Mouse (Mus musculus) brain, embryonic 14.5 days (tissue): ENCODE data around the gene Coro1a. TPM values are rescaled to one million over a fixed set of nuclear protein-coding genes. Genes with fewer than 3 reads are reported as not detected.

Experiments
- DNase-seq: peaks from one replicate; pipeline ENCODE4 v3.0.0-alpha.2; 2011; ENCODE audit warnings: low read depth
- CTCF ChIP-seq: fragments of 200-500 bp; IDR thresholded peaks from 2 replicates; pipeline ENCODE4 v1.5.1; 2012; ENCODE audit warnings: inconsistent platforms, mild to moderate bottlenecking, moderate library complexity, borderline replicate concordance; ENCODE audit not compliant: insufficient read depth, insufficient read length; ENCODE audit errors: extremely low read depth
- POLR2A ChIP-seq: fragments of 200-500 bp; IDR thresholded peaks from 2 replicates; pipeline ENCODE4 v1.6.1; 2012; ENCODE audit warnings: mild to moderate bottlenecking, inconsistent platforms, borderline replicate concordance; ENCODE audit not compliant: poor library complexity, insufficient read depth, insufficient read length, severe bottlenecking; ENCODE audit errors: extremely low read depth
- polyA plus RNA-seq: library from polyadenylated mRNA; depleted of rRNA; stranded (reverse); fragments of >200 nt; gene quantifications from 2 replicates; pipeline ENCODE4 v1.2.3, GENCODE M21; 2012

Coro1a gene
- polyA plus RNA-seq, 1 experiment: 93.3 TPM

DNA sequence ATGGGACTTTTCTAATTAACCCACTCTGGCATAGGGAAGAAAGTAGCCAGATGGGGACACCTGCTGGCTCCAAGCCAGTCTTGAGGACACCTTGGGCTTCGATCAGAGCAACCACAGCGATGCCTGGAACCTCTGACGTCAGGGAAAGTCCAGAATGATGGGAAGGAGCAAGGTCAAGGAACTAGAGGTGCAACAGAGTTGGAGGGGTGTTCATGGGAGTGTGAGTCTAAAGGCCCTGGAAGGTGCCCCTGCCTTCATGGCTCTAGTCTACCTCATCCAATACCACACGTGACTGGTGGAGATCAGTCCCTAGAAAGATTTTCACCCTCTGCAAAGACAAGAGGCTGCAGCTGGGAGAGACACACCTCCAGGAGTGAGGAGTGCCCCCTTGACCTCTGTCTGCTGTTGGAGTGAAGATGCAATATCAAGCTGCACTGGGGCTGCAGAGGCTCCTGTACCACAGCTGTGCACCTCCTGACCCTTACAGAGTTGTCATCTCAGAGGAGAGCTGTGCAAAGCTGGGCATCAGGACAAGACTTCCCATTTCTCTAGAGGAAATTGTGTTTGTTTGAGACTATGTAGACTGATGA lies 30.9 kb downstream of the Coro1a start:
- no peak for TF ChIP-seq POLR2A
- TF ChIP-seq CTCF: no peak
- no peak for DNase-seq

DNA sequence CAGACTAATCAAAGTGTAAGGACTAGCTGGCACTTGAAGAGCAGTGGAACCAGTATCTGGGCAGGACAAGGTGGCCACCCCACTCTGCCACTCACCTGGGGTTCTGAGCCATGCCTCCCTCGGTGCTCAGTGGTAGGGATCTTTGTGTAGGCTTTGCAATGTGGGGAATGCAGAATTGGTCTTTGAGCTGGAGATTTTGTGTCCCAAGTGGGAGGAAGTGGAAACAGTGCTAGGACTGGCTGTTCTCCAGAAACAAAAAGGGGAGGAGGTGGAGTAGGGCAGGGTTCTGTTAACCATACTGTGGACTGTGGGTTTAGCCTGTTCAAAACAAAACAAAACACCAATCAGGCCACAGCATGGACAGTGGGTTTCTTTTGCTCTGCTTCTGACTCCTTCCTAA lies 31.4 kb downstream of the Coro1a start, which contains the start of gene Sult1a1:
TSS of gene Sult1a1 (minus strand) at position 226 of the 400 bp plus-strand sequence.
- no peak for TF ChIP-seq CTCF
- no peak for TF ChIP-seq POLR2A
- no peak for DNase-seq

GRCm38 (mm10) chr7:126675104-126675503 lies 32.5 kb downstream of the Coro1a start:
- TF ChIP-seq CTCF (no peak), POLR2A (no peak)
- DNase-seq: no peak

DNA sequence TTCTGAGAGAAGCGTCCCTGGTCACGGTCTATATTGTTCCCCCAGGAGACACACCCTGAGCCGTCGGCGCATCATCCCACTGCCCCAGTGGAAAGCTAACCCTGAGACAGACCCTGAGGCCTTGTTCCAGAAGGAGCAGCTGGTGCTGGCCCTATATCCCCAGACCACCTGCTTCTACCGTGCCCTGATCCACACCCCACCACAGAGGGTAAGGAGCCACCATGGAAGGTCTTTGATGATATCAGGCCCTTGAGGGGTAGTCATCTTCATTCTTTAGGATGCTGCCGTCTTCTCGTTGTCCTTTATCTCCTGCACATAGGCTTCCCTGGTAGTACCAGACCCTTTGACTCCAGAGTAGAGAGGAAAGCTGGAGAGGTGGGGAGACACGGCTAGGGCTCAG lies 35.5 kb downstream of the Coro1a start:
- no peak for TF ChIP-seq POLR2A
- TF ChIP-seq CTCF: no peak
- DNase-seq: no peak

GRCm38 (mm10) chr7:126670152-126670551 lies 37.4 kb downstream of the Coro1a start:
- no peak for DNase-seq
- TF ChIP-seq POLR2A (no peak), CTCF (no peak)

- no peak for TF ChIP-seq CTCF
- no peak for TF ChIP-seq POLR2A
- peak; percentile 25 for DNase-seq
Observed at GRCm38 (mm10) chr7:126668452-126668851, 39.1 kb downstream of the Coro1a start.

- TF ChIP-seq CTCF: no peak
- no peak for TF ChIP-seq POLR2A
- DNase-seq: no peak
Observed at GRCm38 (mm10) chr7:126667495-126668090, 40.0 kb downstream of the Coro1a start.

DNA sequence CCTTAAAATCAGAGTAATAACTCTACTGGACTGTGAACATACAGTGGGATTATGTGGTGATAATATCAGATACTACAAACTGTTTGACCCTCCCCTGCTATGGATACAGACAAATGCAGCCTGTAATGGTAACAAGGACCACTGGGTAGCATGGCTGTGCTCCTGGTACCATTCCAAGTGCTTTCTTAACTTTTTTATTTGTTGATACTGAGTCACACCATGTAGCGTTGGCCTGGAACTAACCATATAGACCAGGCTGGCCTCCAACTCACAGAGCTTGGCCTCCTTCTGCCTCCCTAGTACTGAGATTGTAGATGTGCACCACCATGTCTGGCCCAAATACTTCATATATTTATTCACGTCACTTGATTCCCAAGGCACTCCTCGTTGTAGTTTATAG lies 42.3 kb downstream of the Coro1a start:
- TF ChIP-seq POLR2A (no peak), CTCF (no peak)
- DNase-seq: no peak

GRCm38 (mm10) chr7:126663646-126664045 lies 43.9 kb downstream of the Coro1a start:
- DNase-seq: no peak
- no peak for TF ChIP-seq POLR2A
- TF ChIP-seq CTCF: no peak

GRCm38 (mm10) chr7:126659771-126660170 lies 47.8 kb downstream of the Coro1a start:
- no peak for DNase-seq
- TF ChIP-seq CTCF: no peak
- TF ChIP-seq POLR2A: no peak

GRCm38 (mm10) chr7:126657522-126657921 lies 50.1 kb downstream of the Coro1a start:
- no peak for DNase-seq
- TF ChIP-seq CTCF (no peak), POLR2A (no peak)

GRCm38 (mm10) chr7:126655695-126656094 lies 51.9 kb downstream of the Coro1a start:
- no peak for DNase-seq
- TF ChIP-seq CTCF (no peak), POLR2A (no peak)
